Mouse (Mus musculus) lung, embryonic 14.5 days (tissue): ENCODE results near the gene Atm. TPM values are rescaled to one million over a fixed set of nuclear protein-coding genes. Genes with fewer than 3 reads are reported as not detected.
A peak's percentile ranks its signal among the peaks of the same experiment; 100 is the strongest.

Experiments used
- ATAC-seq: fragments of 200-750 bp; cut with Nextera tagmentation; 2 replicates; pipeline ENCODE4 v1.8.0; 2017; ENCODE audit warnings: mild to moderate bottlenecking, moderate TSS enrichment, moderate library complexity; ENCODE audit not compliant: insufficient read depth
- DNase-seq: peaks from one replicate; pipeline ENCODE4 v3.0.0-alpha.2; 2015
- H3K27ac ChIP-seq: fragments of 300-500 bp; sonication (generic); 2 replicates; pipeline ENCODE4 v1.5.1; 2014; ENCODE audit warnings: low read depth, mild to moderate bottlenecking, moderate library complexity
- H3K27me3 ChIP-seq: fragments of 300-500 bp; sonication (generic); 2 replicates; pipeline ENCODE4 v1.6.1; 2014; ENCODE audit warnings: low read length, control low read depth; ENCODE audit not compliant: insufficient read depth
- H3K36me3 ChIP-seq: fragments of 300-500 bp; sonication (generic); 2 replicates; pipeline ENCODE4 v1.6.1; 2014; ENCODE audit warnings: control low read depth; ENCODE audit not compliant: insufficient read depth
- H3K4me1 ChIP-seq: fragments of 300-500 bp; sonication (generic); 2 replicates; pipeline ENCODE4 v1.6.1; 2014; ENCODE audit warnings: antibody characterized with exemption, control low read depth; ENCODE audit not compliant: insufficient read depth
- H3K4me2 ChIP-seq: fragments of 300-500 bp; sonication (generic); 2 replicates; pipeline ENCODE4 v1.6.1; 2014; ENCODE audit warnings: mild to moderate bottlenecking
- H3K4me3 ChIP-seq: fragments of 300-500 bp; sonication (generic); 2 replicates; pipeline ENCODE4 v1.5.1; 2014; ENCODE audit warnings: low read depth, low read length
- H3K9ac ChIP-seq: fragments of 300-500 bp; sonication (generic); 2 replicates; pipeline ENCODE4 v1.6.1; 2014
- H3K9me3 ChIP-seq: fragments of 300-500 bp; sonication (generic); 2 replicates; pipeline ENCODE4 v1.6.1; 2016; ENCODE audit warnings: low read depth, low read length, control low read depth
- CTCF ChIP-seq: IDR thresholded peaks from 2 replicates; pipeline ENCODE4 v1.5.1; 2016; ENCODE audit warnings: antibody characterized with exemption, low read depth
- WGBS: fragments of 180-500 bp; shearing (Covaris S2); extraction: QIAGEN DNeasy Blood & Tissue Kit; methylation state at CpG from one replicate; pipeline ENCODE4 v1.1.7; 2014; 5-methylcytosine and 5-hydroxymethylcytosine counted together
- polyA plus RNA-seq: library from polyadenylated mRNA; unstranded; fragments of >200 nt; fragmentation: Nextera tagmentation; extraction: Ambion mirVana; gene quantifications from 2 replicates; pipeline ENCODE4 v1.2.1, GENCODE M21; 2014

The Atm gene
- polyA plus RNA-seq = 15.0 and 16.2 TPM in 2 replicates

GRCm38 (mm10) chr9:53536558-53537320, at the start of gene Atm, which contains the start of gene Npat:
Gene Atm, minus strand, starts transcription at chr9:53536740.
Gene Npat, plus strand, starts transcription at chr9:53537047.
- H3K4me1 ChIP-seq = peaks cover 6% of the 10 kb centered on the region; the same call in 1 of the 2 replicates
- peak within 1 kb of the TSS; percentile 95 for H3K27ac ChIP-seq
- H3K4me3 ChIP-seq = peak within 1 kb of the TSS; percentile 89
- H3K9me3 ChIP-seq = no peaks in the 10 kb centered on the region
- peak; percentile 99 for ATAC-seq
- H3K27me3 ChIP-seq = no peaks in the 10 kb centered on the region
- peak; percentile 100 for DNase-seq
- TF ChIP-seq CTCF = peak; percentile 49
- peak within 1 kb of the TSS; percentile 78 for H3K4me2 ChIP-seq
- H3K9ac ChIP-seq = peak within 1 kb of the TSS; percentile 81
- H3K36me3 ChIP-seq = peaks cover 4% of the 10 kb centered on the region; the same call in 1 of the 2 replicates
- WGBS = under 1% methylated on average over 69 of the region's 69 CpGs

GRCm38 (mm10) chr9:53581870-53582269, 45.3 kb upstream of the Atm start:
- 84% methylated on average over 4 of the region's 4 CpGs for WGBS
- H3K9ac ChIP-seq = no peak overlapping the region
- H3K4me3 ChIP-seq = no peak overlapping the region
- H3K27me3 ChIP-seq = no peaks in the 10 kb centered on the region
- DNase-seq = no peak
- H3K4me1 ChIP-seq = no peaks in the 10 kb centered on the region
- H3K27ac ChIP-seq = no peak overlapping the region
- ATAC-seq = no peak
- H3K4me2 ChIP-seq = no peak overlapping the region
- H3K9me3 ChIP-seq = no peaks in the 10 kb centered on the region
- peaks cover 73% of the 10 kb centered on the region for H3K36me3 ChIP-seq
- TF ChIP-seq CTCF = no peak

GRCm38 (mm10) chr9:53575721-53576120, 39.2 kb upstream of the Atm start:
- Histone ChIP-seq H3K36me3 (peaks cover 60% of the 10 kb centered on the region), H3K9me3 (no peaks in the 10 kb centered on the region), H3K9ac (no peak overlapping the region), H3K4me2 (no peak overlapping the region), H3K4me1 (no peaks in the 10 kb centered on the region), H3K27ac (no peak overlapping the region), H3K4me3 (no peak overlapping the region), H3K27me3 (no peaks in the 10 kb centered on the region)
- WGBS = 69% methylated on average over 5 of the region's 5 CpGs
- TF ChIP-seq CTCF = no peak
- no peak for ATAC-seq
- no peak for DNase-seq

GRCm38 (mm10) chr9:53572516-53573307, 36.2 kb upstream of the Atm start:
- no peaks in the 10 kb centered on the region for H3K4me1 ChIP-seq
- H3K36me3 ChIP-seq = peaks cover 63% of the 10 kb centered on the region
- no peaks in the 10 kb centered on the region for H3K27me3 ChIP-seq
- 94% methylated on average over 7 of the region's 7 CpGs for WGBS
- H3K9me3 ChIP-seq = no peaks in the 10 kb centered on the region
- no peak for ATAC-seq
- TF ChIP-seq CTCF = no peak
- DNase-seq = no peak
- H3K4me3 ChIP-seq = no peak overlapping the region
- no peak overlapping the region for H3K4me2 ChIP-seq
- H3K9ac ChIP-seq = no peak overlapping the region
- no peak overlapping the region for H3K27ac ChIP-seq

DNA sequence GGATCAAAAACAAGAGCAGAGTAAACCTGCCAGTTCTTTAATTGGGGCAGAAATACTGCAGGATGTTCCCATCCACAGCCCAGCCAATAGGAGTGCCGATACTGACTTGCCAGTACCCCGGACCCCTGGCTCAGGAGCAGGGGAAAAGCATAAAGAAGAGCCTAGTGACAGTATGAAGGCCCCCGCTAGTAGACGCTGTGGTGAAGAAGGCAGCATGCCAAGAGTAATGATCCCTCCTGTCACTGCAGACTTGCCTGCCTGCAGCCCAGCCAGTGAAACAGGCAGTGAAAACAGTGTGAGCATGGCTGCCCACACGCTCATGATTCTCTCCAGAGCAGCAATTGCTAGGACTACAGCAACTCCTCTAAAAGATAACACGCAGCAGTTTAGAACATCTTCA, 34.1 kb upstream of the Atm start:
- no peak for DNase-seq
- 91% methylated on average over 6 of the region's 6 CpGs for WGBS
- Histone ChIP-seq H3K4me3 (no peak overlapping the region), H3K9ac (no peak overlapping the region), H3K4me2 (no peak overlapping the region), H3K9me3 (no peaks in the 10 kb centered on the region), H3K36me3 (peaks cover 74% of the 10 kb centered on the region), H3K27me3 (no peaks in the 10 kb centered on the region), H3K27ac (no peak overlapping the region), H3K4me1 (no peaks in the 10 kb centered on the region)
- no peak for TF ChIP-seq CTCF
- ATAC-seq = no peak

DNA sequence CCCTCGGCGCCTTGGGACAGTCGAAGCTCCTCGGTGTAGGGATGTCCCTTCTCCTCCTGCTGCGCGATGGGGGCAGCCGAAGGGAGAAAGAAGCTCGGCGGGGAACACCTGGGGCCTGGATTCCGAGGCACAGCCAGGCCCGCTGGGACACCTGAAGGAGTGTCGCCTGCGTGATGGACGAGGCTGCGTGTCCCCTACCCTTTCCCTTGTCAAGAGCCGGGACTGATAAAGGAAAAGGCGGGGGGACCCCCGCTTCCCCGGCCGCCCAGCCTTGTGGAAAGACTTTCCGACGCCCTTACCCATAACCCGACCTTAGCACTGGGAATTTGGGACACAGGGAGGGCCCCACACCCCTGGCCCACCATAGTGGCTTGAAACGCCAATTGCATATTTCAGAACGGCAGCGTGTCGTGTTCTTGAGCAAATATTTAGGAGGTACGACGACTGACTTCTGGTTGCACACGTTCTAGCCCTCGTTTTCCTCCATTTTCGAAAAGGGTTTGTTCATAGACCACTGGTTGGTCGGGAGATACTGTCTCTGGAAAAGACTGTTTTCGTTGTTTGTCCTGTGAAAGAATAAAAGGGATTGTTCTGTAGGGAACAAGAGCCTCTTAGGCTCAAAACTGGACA, 911 bp upstream of the Atm start:
- no peak for TF ChIP-seq CTCF
- under 1% methylated on average over 32 of the region's 34 CpGs for WGBS
- H3K36me3 ChIP-seq = 0 out of 2 replicates have a peak, but pooled peaks cover 4% of the 10 kb centered on the region
- no peaks in the 10 kb centered on the region for H3K27me3 ChIP-seq
- H3K27ac ChIP-seq = peak overlapping the region; percentile 95
- peak; percentile 48 for DNase-seq
- H3K9me3 ChIP-seq = no peaks in the 10 kb centered on the region
- peak overlapping the region; percentile 89 for H3K4me3 ChIP-seq
- peak overlapping the region; percentile 81 for H3K9ac ChIP-seq
- peak overlapping the region; percentile 78 for H3K4me2 ChIP-seq
- no peak; the same call in 1 of the 2 replicates for ATAC-seq
- peaks cover 6% of the 10 kb centered on the region; the same call in 1 of the 2 replicates for H3K4me1 ChIP-seq
